In genomic region chr14:62639111-62639510, GRCm38 (mm10) we compare ENCODE assay signal across 12 mouse cellular contexts. TPM values are rescaled to one million over a fixed set of nuclear protein-coding genes. Genes with fewer than 3 reads are reported as not detected.
DNase-seq lines count a peak whose midpoint lies in the region; ATAC-seq and TF ChIP-seq lines count a peak whose summit lies in the region.
"Had no signal": no experiment of that assay in that cellular context is flagged by ENCODE, and none has a peak within 500 bp of the region (broad histone marks: within the 10 kb centered on the region; RNA-seq: fewer than 3 reads in every experiment).

No protein-coding gene starts in this region.

- H3K9me3 ChIP-seq in heart, postnatal 0 days (replicated peaks; ENCODE audit: control insufficient read depth, low read length), result no peaks in the 10 kb centered on the region
- no peaks in the 10 kb centered on the region for H3K9me3 ChIP-seq in stomach, postnatal 0 days (ENCODE audit: control insufficient read depth, low read length)
- H3K9me3 ChIP-seq: embryonic facial prominence, embryonic 15.5 days had no signal

- TF ChIP-seq CTCF in heart, postnatal 0 days (IDR thresholded peaks at IDR 0.05; ENCODE audit: low read depth), result peak; percentile 56
- TF ChIP-seq CTCF in stomach, postnatal 0 days (IDR thresholded peaks at IDR 0.05; ENCODE audit: low read depth), result peak; percentile 63

- H3K27me3 ChIP-seq in heart, postnatal 0 days (ENCODE audit: control insufficient read depth, insufficient read depth, low read length), result no peaks in the 10 kb centered on the region
- no peaks in the 10 kb centered on the region for H3K27me3 ChIP-seq in stomach, postnatal 0 days (ENCODE audit: control insufficient read depth, insufficient read depth, low read length)
- H3K27me3 ChIP-seq: embryonic facial prominence, embryonic 15.5 days had no signal

- H3K4me3 ChIP-seq in heart, postnatal 0 days (ENCODE audit: low read depth, low read length), result no peak overlapping the region
- no peak overlapping the region for H3K4me3 ChIP-seq in stomach, postnatal 0 days (ENCODE audit: low read depth, low read length)
- H3K4me3 ChIP-seq: embryonic facial prominence, embryonic 15.5 days had no signal

- no peaks in the 10 kb centered on the region for H3K36me3 ChIP-seq in heart, postnatal 0 days (replicated peaks; ENCODE audit: control insufficient read depth, insufficient read depth, low read length)
- H3K36me3 ChIP-seq in stomach, postnatal 0 days (ENCODE audit: control insufficient read depth, insufficient read depth, low read length), result no peaks in the 10 kb centered on the region
- H3K36me3 ChIP-seq: embryonic facial prominence, embryonic 15.5 days had no signal

- H3K9ac ChIP-seq in heart, postnatal 0 days (replicated peaks; ENCODE audit: low read depth, low read length), result no peak overlapping the region
- H3K9ac ChIP-seq in stomach, postnatal 0 days (ENCODE audit: low read length), result no peak overlapping the region
- H3K9ac ChIP-seq: embryonic facial prominence, embryonic 15.5 days had no signal

- no peaks in the 10 kb centered on the region for H3K4me1 ChIP-seq in heart, postnatal 0 days (ENCODE audit: control insufficient read depth, insufficient read depth)
- H3K4me1 ChIP-seq in stomach, postnatal 0 days (replicated peaks; ENCODE audit: control insufficient read depth, insufficient read depth), result no peaks in the 10 kb centered on the region

- TF ChIP-seq EP300 in heart, postnatal 0 days (IDR thresholded peaks at IDR 0.05; ENCODE audit: low read depth), result no peak
- no peak for TF ChIP-seq EP300 in stomach, postnatal 0 days (optimal IDR thresholded peaks at IDR 0.05)

- no peak overlapping the region for H3K4me2 ChIP-seq in heart, postnatal 0 days (ENCODE audit: low read depth, low read length)
- no peak overlapping the region for H3K4me2 ChIP-seq in stomach, postnatal 0 days (replicated peaks; ENCODE audit: low read depth)
- H3K4me2 ChIP-seq: embryonic facial prominence, embryonic 15.5 days had no signal

- peak; percentile 7 to 8 for DNase-seq in kidney, adult 8-10 months
- DNase-seq in kidney, adult 11 months, result no peak
- peak; percentile 8 for DNase-seq in urinary bladder, postnatal 14 days (ENCODE audit: low spot score)
- no peak for DNase-seq in urinary bladder, adult 18-20 months (ENCODE audit: low spot score in 2 of 2)
- peak; percentile 33 for DNase-seq in heart, postnatal 0 days (ENCODE audit: low spot score)
- DNase-seq in stomach, postnatal 0 days (ENCODE audit: low spot score), result no peak
- DNase-seq in urinary bladder, postnatal 4 days (ENCODE audit: low spot score in 2 of 2), result no peak
- no peak for DNase-seq in spleen, postnatal 14 days (ENCODE audit: low spot score in 2 of 2)

- 44% methylated on average over 6 of the region's 6 CpGs for WGBS in heart, postnatal 0 days
- 62% methylated on average over 6 of the region's 6 CpGs for WGBS in stomach, postnatal 0 days

- H3K27ac ChIP-seq in heart, postnatal 0 days (ENCODE audit: low read depth), result no peak overlapping the region
- H3K27ac ChIP-seq in stomach, postnatal 0 days (replicated peaks), result no peak overlapping the region
- H3K27ac ChIP-seq: embryonic facial prominence, embryonic 15.5 days had no signal

- no peak for ATAC-seq in heart, postnatal 0 days (ENCODE audit: insufficient read depth, low read depth)
- ATAC-seq in stomach, postnatal 0 days (ENCODE audit: low FRiP score, low TSS enrichment), result no peak
- ATAC-seq: activated CD4-positive, CD25-positive, alpha-beta regulatory T cell, adult 4 months; intestine, embryonic 16.5 days had no signal

RNA-seq across cellular contexts. Expression of gene Serpine3, which starts 24.4 kb away (rescaled TPM):
- not detected in 2 replicates for total RNA-seq in heart, postnatal 0 days (2014; rRNA removed; ENCODE audit: low replicate concordance)
- not detected in 2 replicates for polyA plus RNA-seq in heart, postnatal 0 days (2015; fragmentation: Nextera tagmentation; extraction: Ambion mirVana)
- polyA plus RNA-seq in stomach, postnatal 0 days (2015; fragmentation: Nextera tagmentation; extraction: Ambion mirVana), result not detected in 2 replicates
- polyA plus RNA-seq: activated CD4-positive, CD25-positive, alpha-beta regulatory T cell, adult 4 months; embryonic facial prominence, embryonic 15.5 days; intestine, embryonic 16.5 days; lung, embryonic 16.5 days had no signal

Comparison
In these comparisons a context has a peak if more than half of its experiments do, and no peak if none do; other contexts are left out.
1. DNase-seq: peak in kidney, adult 8-10 months (2 of 2), urinary bladder, postnatal 14 days (single experiment) and heart, postnatal 0 days (single experiment); none in kidney, adult 11 months (single experiment), urinary bladder, adult 18-20 months (0 of 2), stomach, postnatal 0 days (single experiment), urinary bladder, postnatal 4 days (0 of 2) and spleen, postnatal 14 days (0 of 2).